Mouse (Mus musculus): Measurements from ENCODE around the gene Pdzd7.

- no peak for TF ChIP-seq CTCF (IDR thresholded peaks at IDR 0.05; ENCODE audit: low read depth, low read length)
- no peak for TF ChIP-seq POLR2A (IDR thresholded peaks at IDR 0.05; ENCODE audit: borderline replicate concordance, low read depth, low read length)
Observed at GRCm38 (mm10) chr19:45023993-45024392, 21.5 kb downstream of the Pdzd7 start.
